Mouse (Mus musculus): ENCODE measurements around the gene Lacc1. TPM values are rescaled to one million over a fixed set of nuclear protein-coding genes. Genes with fewer than 3 reads are reported as not detected.
"Not testable (repeated sequence)": the region's sequence is repeated elsewhere in the genome, so short reads cannot be mapped to it uniquely, and the experiment has no call there.

The Lacc1 gene
- total RNA-seq (2021), result 1 to 10 TPM; 2.9 to 3.5 TPM
- long read RNA-seq, experiment 1, partial matches to known transcripts, result 0 of 2 reads
- long read RNA-seq, experiment 1, other reads (novel, unspliced or antisense), result 0 of 2 reads
- long read RNA-seq, experiment 2, partial matches to known transcripts, result 0 of 3 reads
- long read RNA-seq, experiment 2, other reads (novel, unspliced or antisense), result 1 of 3 reads

DNA sequence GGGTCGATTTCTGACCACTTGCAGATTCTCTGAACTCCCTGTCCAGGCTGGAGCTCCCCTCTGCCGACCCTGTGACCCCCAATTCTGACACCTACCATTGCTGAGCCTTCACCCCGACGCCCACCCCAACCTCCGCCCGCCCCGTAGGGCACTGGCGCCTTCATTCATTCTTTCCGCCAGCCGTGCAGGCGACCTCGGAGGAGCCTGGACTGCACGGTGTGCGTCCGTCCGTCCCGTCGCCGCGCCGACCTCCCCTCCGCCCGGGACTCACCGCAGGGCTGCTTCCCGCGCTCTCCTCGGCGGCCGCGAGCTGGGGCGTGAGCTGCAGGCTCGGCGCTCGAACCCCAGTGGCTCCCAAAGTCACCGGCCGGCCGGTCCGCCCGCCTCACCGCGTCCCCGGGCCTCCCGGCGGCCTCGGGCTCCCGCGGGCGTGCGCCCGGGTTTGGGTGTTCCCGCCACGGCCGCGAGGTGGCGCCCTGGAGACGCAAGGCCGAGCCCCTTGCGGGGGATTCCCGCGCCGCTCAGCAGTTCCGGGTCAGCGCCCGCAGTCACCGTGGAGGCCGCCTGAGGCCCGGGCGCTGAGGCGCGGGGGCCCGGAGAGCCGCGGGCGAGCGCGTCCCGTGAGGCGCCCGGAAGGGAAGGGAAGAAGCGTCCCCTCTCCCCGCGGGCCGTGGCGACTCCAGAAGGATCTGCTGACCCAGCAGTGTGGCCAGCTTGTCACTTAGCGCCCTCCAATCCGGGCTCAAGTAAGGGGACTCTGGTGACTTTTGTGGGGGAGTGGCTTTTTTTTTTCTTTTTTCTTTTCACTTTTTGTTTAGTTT is at the start of gene Lacc1, which contains the start of gene Ccdc122:
Gene Lacc1 (minus strand): TSS at position 679 of the 821 bp plus-strand sequence.
Gene Ccdc122 (plus strand): TSS at position 547 of the 821 bp plus-strand sequence.
- peak; percentile 89 for DNase-seq

DNA sequence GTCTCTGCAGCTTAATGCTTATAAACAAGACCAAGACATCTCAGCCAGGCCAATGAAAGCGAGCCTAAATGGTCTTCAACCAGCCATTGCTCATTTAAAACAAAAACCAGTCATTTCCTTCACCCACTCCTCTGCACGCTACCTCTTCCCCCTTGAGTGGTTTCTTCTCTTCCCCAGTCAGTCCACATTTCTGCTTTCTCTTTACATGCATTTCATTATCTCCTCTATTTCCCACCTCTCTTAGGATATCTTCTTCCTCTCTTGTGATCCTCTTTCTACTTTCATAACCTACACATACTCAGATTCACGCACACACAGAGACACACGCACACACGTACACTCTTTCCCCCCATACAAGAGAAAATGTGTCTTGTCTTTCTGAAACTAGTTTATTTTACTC is 44.5 kb upstream of the Lacc1 start:
- no peak for DNase-seq

DNA sequence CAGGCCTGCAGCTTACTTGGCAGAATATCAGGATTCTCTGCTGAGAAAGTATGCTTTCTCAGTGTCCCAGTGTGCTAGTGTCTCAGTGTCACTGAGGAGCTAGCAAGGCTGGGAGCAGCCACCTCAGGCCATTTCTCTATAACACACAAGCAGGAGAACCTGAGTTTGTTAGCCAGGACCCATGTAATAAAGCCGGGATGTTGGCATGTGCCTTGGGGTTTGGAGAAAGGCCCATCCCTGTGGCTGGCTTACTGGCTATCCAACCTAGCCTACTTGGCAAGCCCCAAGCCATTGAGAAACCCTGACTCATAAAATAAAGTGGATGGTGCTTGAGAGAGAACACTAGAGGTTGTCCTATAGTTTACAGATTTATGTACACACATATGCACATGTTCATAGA is 32.7 kb upstream of the Lacc1 start:
- peak; percentile 15 for DNase-seq

DNA sequence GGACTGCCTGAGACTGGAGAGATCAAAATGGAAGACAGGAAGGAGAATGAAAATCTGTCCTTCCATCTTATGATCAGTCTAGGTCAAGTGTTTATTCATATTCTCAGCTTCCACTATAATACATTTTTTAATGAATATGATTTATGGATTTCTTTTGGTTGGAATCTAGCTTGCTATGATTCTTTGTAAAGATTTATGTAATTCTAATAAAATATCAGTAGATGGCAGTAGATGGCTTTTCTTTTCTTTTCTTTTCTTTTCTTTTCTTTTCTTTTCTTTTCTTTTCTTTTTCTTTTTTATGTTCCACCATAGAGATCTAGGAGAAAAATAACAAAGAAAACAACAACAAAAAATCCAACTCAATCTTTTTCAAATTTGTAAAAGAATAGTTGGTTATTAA is 16.6 kb upstream of the Lacc1 start:
- no peak for DNase-seq

DNA sequence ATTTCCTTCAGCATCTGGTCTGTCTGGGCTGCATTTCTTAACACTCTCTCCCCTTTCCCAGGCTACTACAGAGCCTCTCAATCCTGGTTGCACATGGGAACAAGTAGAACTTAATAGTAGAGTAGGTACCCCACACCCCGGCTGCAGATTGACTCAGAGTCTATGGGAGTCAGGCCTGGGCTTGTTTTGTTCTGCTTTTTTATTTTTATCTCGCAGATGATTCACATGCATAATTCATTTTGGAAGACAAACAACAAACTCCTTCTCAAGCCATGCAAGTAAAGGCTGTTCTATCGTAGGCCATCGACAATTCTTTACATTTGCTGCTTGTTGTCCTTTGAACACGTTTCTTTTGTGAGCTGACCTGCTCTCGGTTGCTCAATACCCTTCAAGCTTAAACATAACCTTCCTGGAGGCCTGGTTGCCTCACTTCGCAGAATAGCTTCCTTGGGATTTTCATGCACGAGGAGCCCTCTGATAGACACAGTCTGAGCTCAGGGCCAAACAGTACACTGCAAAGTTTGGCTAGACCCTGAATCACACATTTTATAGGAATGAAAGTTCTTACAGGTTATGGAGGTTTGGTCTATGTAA is 1.2 kb upstream of the Lacc1 start:
- DNase-seq, result no peak

DNA sequence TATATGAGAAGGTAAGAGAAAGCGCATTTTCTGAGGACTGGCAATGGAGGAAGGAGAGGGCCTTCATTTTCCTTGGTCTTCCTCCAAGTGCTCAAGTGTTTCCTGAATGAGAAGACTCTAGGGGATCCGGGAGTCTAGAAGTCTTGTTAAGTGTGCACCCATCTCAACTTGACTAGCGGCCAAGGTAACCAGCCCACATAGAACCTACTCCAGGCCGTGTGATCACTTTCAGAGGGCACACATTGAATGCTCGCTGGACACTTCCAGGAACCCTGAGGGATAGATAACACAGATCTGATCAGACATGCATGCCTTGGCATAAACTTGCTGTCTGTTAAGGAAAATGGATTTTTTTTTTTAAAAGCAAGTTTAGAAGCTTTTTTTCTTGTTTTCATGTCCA is 626 bp upstream of the Lacc1 start:
- no peak for DNase-seq

DNA sequence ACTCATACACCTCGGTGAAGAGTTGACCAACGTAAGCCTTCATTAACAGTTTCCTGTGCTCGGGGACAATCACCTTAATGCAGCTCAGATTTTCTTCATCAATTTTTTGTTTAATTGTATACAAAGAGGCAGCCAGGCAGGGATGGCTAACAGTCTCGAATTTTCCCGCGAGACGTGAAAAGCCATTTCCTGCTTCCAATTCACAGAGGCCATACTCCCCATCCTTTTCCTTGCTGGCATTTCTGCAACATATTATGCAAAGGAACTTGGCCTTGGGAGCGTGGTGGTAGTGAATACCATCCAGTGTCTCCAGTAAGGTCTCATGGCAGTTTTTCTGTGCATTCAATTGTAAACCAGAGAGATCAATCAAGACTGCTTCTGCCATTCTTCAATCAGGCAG is 1.7 kb downstream of the Lacc1 start:
- DNase-seq, result no peak

DNA sequence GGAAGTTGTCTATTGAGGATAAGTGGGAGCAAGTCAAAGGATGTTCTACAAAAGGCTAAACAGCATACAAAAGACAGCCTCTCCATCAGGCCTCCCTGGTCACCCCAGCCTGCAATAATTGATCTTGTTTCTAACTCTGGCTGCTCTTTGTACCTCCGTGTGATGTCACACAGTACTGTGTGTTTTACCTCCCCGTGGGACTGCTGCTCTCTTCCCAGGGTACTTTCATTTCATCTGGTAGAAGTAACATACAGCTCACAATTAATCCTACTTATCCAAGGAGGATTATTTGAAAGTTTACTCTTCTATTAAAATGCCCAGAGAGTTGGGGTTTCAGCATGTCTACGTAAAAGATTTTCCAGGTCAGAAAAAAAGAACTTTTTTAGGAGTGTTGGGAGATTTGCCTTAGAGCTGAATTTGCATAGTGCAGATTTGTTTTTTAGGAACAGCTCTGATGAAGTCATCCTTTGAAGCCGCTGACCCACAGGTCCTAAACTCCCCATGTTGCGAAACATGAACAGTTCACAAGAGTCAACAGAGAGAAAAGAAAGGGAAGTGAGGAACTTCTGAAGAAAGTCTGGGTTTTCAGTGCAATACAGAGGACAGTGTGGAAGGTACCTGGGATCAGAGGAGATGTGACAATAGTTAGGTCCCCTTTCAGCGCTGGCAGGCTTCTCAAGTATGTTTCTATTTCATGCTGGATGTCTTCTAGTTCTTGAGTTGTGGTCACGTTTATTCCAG is 2.4 kb downstream of the Lacc1 start:
- no peak for DNase-seq

DNA sequence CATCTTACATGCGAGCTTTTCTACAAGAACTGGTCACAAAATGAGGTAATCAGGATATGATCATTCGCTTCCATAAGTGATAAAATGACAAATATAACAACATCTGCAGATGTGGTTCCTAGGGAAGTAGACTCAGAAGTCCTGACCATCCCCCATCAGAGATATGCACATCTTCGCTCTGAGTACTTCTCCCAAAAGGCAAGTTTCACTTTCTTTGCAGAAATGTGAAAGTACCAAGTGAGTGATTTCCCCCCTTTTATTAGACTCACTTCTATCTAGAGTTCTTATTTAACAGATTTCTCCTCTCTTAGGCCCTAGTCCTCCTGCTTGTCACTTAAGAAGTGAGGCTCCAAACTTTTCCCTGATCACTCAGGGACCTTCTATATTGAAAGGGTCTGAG is 3.3 kb downstream of the Lacc1 start:
- no peak for DNase-seq

DNA sequence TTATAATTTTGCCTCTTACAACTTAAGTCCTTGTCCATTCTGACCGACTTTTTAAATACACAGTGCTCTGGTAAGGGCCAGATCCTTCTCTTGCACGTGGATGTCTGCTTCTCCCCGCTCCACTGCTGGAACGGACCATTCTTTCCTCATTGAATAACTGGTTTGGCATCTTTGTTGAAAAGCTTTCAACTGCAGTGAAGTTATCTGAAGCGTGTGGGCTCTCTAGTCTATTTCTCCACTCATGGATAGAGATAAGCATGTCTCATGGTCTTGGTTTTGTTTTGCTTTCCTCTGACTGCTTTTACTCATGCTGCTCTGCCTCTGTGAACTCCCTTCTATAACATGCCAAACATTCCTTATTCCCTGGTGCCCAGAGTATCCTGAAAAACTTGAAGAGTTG is 4.3 kb downstream of the Lacc1 start:
- no peak for DNase-seq

DNA sequence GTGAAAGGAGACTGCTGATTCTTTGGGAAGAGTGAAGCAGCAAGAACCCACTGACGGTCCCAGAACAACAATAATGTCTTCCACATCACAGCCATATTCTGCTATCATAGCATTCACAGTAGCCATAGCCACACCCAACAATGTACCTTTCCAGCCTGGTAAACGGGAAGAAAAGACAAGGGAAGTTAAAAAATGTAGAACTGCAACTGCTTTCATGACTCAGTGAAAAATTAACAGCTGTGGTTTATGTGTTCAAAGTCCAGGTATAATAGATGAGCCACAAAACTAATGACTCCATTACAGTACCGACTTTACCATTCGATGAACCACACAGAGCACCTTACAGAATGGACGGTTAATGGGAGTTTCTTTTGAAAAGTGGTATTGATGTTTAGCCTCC is 5.9 kb downstream of the Lacc1 start:
- DNase-seq, result no peak

DNA sequence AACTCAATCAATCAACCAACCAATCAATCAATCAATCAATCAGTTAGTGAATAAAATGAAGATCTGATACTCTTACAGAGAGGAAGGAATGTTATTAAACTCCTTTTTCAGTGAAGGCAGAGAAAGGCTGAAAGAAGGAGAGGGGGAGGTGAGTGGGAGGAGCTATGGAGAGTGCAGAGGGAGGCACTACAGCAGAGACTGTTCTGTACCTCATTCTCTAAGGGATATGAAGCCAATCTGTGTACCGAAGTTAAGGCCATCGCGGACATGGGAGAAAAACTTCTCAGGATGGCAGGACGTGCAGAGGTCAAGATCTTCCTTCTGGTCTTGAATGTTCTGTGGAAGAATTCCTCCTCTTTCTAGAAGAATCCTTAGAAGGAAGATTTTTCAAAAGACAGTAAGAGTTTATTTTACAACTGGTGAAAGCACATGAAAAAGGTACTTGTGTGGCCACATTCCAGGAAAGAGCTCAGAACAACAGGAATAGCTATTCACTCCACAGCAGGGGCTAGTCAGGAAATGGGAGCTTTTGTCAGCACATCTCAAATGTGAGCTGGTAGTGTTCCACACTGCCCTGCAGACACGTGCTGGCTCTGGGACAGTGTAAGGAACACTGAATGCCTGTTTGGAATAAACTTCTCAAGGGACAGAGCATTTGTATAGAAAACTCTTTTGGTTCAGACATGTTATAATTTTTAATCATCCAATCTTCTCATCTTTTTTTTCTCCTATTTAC is 7.2 kb downstream of the Lacc1 start:
- DNase-seq, result no peak

DNA sequence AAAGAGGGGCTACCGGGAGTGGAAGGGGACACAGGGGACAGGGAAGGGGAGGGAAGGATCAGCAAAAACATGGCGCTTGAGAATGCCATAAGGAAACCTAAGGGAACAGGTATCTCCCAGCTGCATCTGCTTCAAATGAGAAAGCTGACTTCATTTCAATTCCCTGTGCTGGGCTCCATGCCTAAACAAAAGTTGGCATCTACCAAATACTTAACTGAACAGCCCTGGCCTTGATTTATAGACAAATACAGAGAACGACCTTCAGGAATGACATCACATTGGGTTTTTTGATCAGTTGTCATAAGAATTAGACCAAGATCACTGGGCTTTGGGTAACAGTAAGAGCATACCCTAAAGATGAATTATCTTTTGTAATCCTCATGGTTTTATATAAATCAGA is 12.2 kb downstream of the Lacc1 start:
- no peak for DNase-seq

DNA sequence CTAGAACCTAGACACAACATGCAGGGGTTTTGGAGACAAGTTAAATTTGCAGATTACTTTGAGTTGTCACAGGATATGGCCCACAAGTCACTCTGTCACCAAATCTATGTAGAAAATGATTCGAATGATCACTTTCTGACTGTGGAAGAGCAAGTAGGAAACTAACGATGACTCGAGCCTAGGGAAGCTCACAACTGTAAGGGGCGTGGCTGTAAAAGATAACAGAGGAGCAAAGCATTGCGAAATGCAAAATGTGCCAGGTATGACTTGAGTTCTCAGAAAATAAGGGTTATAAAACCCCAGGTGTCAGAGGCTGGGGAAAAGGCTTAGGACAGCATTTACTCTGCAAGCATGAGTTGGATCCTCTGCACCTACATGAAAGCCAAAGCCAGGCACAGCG is 19.5 kb downstream of the Lacc1 start:
- DNase-seq, result no peak

DNA sequence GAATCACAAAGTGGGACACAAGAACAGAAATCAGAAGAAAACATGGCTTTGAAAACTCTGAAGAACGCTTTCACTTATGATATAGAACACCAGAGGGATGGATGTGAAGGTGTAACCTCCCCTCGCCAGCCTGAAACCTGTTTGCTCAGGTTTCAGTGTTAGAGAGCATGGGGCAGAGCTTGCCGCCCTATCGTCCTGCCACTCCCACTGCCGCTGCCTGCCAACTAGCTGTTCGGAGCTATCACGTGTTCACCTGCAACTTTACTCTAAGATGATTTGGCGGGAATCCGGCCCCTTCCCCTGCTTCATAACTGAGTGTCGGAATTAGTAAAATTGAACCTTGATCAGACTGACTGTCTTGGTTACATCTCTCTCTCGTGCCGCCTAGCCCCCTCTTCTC is 19.9 kb downstream of the Lacc1 start:
- DNase-seq, result not testable (repeated sequence)

DNA sequence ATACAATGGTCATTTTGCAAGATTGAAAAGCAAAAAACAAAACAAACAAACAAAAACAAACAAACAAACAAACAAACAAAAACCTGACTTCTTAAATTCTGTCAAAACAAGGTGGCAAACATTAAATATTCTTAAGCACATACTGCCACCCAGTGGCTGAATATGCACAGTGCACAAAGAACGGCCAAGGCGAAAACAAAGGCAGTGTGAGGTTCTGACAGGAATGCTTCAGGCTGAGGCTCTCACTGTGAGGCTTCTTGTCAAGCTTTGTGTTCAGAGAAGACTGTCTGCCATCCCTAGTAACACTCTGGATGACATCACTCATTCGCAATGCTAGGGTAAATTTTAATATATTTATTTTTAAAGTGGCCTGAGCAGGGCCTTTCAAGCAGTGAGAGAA is 24.9 kb downstream of the Lacc1 start:
- DNase-seq, result peak; percentile 63

DNA sequence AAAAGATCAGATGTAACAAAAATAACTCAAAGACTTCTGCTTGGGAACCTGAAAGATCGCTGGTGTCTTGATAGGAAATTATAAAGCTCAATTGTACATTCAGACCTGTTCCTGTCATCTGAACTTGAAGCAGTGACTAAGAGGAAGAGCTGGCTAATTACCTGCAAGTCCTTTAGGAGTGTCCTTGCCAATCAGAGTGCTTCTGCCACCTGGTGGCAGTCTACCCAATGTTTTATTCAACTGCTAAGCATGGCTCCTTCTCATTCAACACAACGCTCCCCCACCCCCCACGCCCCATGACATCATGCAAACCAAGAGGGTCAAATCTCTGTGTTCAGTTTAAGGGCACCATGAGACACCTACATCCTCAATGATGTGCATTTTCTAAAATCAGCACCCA is 28.5 kb downstream of the Lacc1 start:
- DNase-seq, result peak; percentile 67

DNA sequence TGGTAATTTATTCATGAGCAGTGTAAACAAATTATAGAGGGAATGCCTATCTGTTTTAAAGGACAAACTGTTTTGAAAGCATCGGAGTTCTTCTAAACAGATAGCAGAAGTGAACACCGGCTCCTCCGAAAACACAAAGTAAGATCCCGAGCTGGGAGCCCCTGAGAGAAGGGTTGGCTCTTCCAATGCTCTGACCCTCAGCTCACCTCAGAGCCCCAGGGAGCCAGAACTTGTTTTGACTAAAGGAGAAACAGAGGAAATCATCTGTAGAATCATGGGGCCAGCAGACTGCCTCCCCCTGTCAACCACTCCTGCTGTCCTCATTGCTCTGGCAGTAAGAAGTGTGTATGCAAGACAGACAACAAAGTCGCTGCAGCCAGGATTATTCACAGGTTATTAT is 31.1 kb downstream of the Lacc1 start:
- DNase-seq, result no peak

DNA sequence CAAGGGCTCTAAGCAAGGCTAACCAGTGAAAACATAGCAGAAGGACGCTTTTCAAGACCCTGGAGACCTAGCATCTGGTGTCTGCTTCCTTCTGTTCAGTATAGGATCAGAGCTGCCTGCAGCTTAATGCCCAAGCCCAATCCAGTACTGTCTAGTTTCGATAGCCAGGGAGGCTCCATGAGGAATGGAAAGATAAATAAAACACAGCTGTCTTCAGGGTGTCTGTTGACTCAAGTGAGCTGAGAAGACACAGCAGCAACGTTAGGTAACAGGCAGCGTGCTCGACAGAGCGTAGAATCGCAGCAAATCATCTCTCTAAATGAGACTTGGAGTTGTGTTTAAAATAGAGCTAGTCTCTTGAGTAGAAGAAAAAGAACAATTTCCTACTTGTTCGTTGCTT is 32.0 kb downstream of the Lacc1 start:
- DNase-seq, result no peak

DNA sequence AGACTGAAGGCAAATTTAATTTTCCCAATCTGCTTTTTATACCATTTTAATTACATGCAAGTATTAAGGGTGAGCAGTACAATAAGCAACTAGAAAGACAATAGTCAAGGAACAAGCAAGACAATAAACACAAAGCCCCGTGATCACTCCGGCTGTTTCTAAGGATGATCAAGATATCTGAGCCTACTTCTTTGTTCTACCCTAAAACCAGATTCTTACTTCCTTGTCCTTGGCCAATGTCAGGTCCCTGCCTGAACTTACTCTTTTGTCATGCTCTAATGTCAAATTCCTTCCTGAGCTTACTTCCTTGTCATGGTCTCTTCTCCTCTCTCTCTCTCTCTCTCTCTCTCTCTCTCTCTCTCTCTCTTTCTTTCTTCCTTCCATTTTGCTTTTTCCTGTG is 46.4 kb downstream of the Lacc1 start:
- DNase-seq, result not testable (repeated sequence)

DNA sequence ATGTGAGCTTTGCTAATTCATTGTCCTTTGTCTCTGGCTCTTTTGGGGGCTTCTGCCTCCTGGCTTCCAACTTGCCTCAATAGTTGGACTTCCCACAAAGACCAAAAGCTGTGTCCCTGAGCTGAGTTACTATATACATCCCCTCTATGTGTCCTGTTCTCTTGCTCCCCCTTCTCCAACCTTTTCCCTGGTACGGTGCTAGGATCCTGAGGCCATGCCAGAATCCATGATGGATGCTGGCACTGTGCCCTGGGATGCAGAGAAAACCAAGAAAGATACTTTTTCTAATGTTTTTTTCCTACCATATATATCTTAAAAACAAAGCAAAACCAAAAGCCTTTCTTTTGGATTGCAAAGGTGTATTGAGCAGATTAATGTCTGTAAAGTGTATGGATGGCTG is 54.9 kb downstream of the Lacc1 start:
- DNase-seq, result no peak

DNA sequence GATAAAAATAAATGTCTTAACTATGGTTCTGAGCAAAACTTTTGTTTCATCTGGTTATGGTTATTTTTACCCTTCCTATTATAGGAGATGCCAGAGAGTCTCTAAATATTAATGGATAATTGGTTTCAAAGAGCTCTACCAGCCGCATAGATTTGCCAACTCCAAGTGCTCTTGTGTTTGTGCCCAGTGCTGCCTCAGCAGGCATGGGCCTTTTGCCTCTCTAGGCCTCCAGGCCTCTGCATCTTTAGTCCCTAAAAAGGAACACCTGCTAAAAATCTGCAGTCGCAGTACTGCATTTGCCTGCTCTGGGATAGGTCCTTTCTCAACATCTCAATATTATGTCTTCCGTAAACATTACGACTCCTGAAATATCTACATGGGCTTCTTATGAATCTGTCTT is 55.5 kb downstream of the Lacc1 start:
- no peak for DNase-seq

All from gastrocnemius, postnatal 10 days (tissue).